Mouse (Mus musculus) left cerebral cortex, postnatal 4 days (tissue): Measurements from ENCODE around the gene Ppp1r17. TPM values are rescaled to one million over a fixed set of nuclear protein-coding genes. Genes with fewer than 3 reads are reported as not detected.

Source experiments
- DNase-seq: peaks from one replicate; pipeline ENCODE4 v3.0.0-alpha.2; 2022
- intact Hi-C: fragments of 180-260 bp; cut with DNase I; formaldehyde crosslinking; loops from one replicate; pipeline ENCODE4 v1.15.1; 2025
- total RNA-seq, 2 experiments: library from RNA; stranded (reverse); gene quantifications; 2 replicates each; pipeline ENCODE4 v1.2.3; 2021

Gene Ppp1r17
- total RNA-seq: under 1 TPM; 0.22 to 0.40 TPM

GRCm38 (mm10) chr6:56017291-56017994 is at the start of gene Ppp1r17:
TSS of gene Ppp1r17 (plus strand) at chr6:56017497.
- peak; percentile 18 for DNase-seq
- intact Hi-C loops: no loop called here

- intact Hi-C loops: loop anchor here (5.0 kb wide), 1 partner anchor 74 kb away; no protein-coding TSS in a partner anchor
Observed at GRCm38 (mm10) chr6:55972998-55973397, 44.3 kb upstream of the Ppp1r17 start.

GRCm38 (mm10) chr6:55979766-55980165 is 37.5 kb upstream of the Ppp1r17 start:
- intact Hi-C loops: no loop called here
- DNase-seq: no peak

More at GRCm38 (mm10) chr6:55972998-55973397, 44.3 kb upstream of the Ppp1r17 start:
- peak; percentile 18 for DNase-seq

GRCm38 (mm10) chr6:56008711-56009110 is 8.6 kb upstream of the Ppp1r17 start:
- DNase-seq: no peak
- intact Hi-C loops: no loop called here

- intact Hi-C loops: no loop called here
- no peak for DNase-seq
Observed at GRCm38 (mm10) chr6:56012384-56012783, 4.9 kb upstream of the Ppp1r17 start.

GRCm38 (mm10) chr6:56019632-56020031 is 2.3 kb downstream of the Ppp1r17 start:
- intact Hi-C loops: no loop called here
- DNase-seq: no peak

GRCm38 (mm10) chr6:56025533-56025932 is 8.2 kb downstream of the Ppp1r17 start:
- peak; percentile 32 for DNase-seq
- intact Hi-C loops: no loop called here

- intact Hi-C loops: no loop called here
- peak; percentile 30 for DNase-seq
Observed at GRCm38 (mm10) chr6:56027318-56027717, 10.0 kb downstream of the Ppp1r17 start.

- peak; percentile 14 for DNase-seq
- intact Hi-C loops: no loop called here
Observed at GRCm38 (mm10) chr6:56027966-56028365, 10.7 kb downstream of the Ppp1r17 start.

GRCm38 (mm10) chr6:56029986-56030385 is 12.7 kb downstream of the Ppp1r17 start:
- no peak for DNase-seq
- intact Hi-C loops: no loop called here

GRCm38 (mm10) chr6:56032231-56032630 is 14.9 kb downstream of the Ppp1r17 start:
- no peak for DNase-seq
- intact Hi-C loops: no loop called here

GRCm38 (mm10) chr6:56035054-56035453 is 17.8 kb downstream of the Ppp1r17 start:
- no peak for DNase-seq
- intact Hi-C loops: no loop called here

GRCm38 (mm10) chr6:56039476-56040055 is 22.3 kb downstream of the Ppp1r17 start:
- intact Hi-C loops: loop anchor here (5.0 kb wide), 1 partner anchor 507 kb away; no protein-coding TSS in a partner anchor
- no peak for DNase-seq

- intact Hi-C loops: loop anchor here (5.0 kb wide), 1 partner anchor 512 kb away; no protein-coding TSS in a partner anchor
- DNase-seq: no peak
Observed at GRCm38 (mm10) chr6:56044270-56044669, 27.0 kb downstream of the Ppp1r17 start.

GRCm38 (mm10) chr6:56044716-56045115 is 27.4 kb downstream of the Ppp1r17 start:
- intact Hi-C loops: loop anchor here (5.0 kb wide), 3 partner anchors 72 to 527 kb away; no protein-coding TSS in a partner anchor
- DNase-seq: no peak

GRCm38 (mm10) chr6:56048580-56048979 is 31.3 kb downstream of the Ppp1r17 start:
- intact Hi-C loops: loop anchor here (5.0 kb wide), 2 partner anchors 76 to 531 kb away; no protein-coding TSS in a partner anchor
- no peak for DNase-seq

GRCm38 (mm10) chr6:56049104-56049503 is 31.8 kb downstream of the Ppp1r17 start:
- DNase-seq: no peak
- intact Hi-C loops: loop anchor here (5.0 kb wide), 2 partner anchors 77 to 532 kb away; no protein-coding TSS in a partner anchor

- intact Hi-C loops: loop anchor here (10.0 kb wide), 1 partner anchor 621 kb away; no protein-coding TSS in a partner anchor
Observed at GRCm38 (mm10) chr6:56063736-56064135, 46.4 kb downstream of the Ppp1r17 start.

GRCm38 (mm10) chr6:56066632-56067282 is 49.5 kb downstream of the Ppp1r17 start:
- DNase-seq: peak; percentile 39
- intact Hi-C loops: loop anchor here (1.0 to 10.0 kb wide), 3 partner anchors 410 to 618 kb away; no protein-coding TSS in a partner anchor

More at GRCm38 (mm10) chr6:56063736-56064135, 46.4 kb downstream of the Ppp1r17 start:
- no peak for DNase-seq

GRCm38 (mm10) chr6:56068516-56068915 is 51.2 kb downstream of the Ppp1r17 start:
- DNase-seq: no peak

GRCm38 (mm10) chr6:56076378-56076805 is 59.1 kb downstream of the Ppp1r17 start:
- no peak for DNase-seq
- intact Hi-C loops: no loop called here

More at GRCm38 (mm10) chr6:56068516-56068915, 51.2 kb downstream of the Ppp1r17 start:
- intact Hi-C loops: loop anchor here (10.0 kb wide), 1 partner anchor 616 kb away; no protein-coding TSS in a partner anchor
